ENCODE assay signal across 8 mouse cellular contexts in the genomic region with DNA sequence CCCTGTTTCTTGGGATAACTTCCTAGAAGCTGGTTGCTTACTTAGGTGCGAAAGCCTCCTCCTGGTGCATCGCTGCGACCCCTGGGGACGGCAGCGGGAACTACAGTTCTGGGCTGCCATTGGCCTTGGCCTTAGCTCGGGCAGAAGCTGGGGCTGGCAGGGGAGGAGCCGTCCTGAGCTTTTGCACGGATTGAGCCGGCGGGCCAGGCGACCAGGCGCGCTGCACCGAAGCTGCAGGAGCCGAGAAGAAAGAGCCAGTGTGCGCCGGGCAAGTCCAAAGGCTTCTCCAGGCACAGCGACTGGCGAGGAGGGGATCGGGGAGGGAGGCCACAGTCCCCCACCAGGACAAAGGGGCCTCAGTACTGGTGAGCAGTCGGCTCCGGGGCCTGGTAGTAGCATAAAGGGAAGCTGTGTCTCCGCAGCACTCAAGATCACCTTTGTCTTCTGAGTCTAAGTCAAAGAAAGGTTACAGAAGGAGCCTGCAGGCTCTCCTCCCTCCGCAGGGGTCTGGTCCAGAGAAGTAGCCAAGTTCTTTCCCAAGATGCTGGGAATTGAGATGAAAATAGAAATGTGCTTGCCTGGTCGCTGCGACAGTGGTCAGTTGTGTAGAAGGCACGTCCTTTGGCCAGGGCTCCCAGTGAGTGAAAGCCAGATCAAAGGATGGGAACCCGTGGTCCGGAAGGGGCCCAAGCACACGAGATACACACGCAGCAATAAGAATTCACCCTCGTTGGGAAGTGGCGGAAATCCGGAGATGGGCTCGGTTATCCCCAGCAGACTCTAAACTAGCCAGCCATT. TPM values are rescaled to one million over a fixed set of nuclear protein-coding genes. Genes with fewer than 3 reads are reported as not detected.
A peak's percentile ranks its signal among the peaks of the same experiment; 100 is the strongest.
DNase-seq lines count a peak whose midpoint lies in the region; ATAC-seq and TF ChIP-seq lines count a peak whose summit lies in the region.

No protein-coding gene starts in this region.

- H3K4me2 ChIP-seq in embryonic facial prominence, embryonic 12.5 days (replicated peaks), result peak overlapping the region; percentile 61
- H3K4me2 ChIP-seq in midbrain, embryonic 13.5 days (replicated peaks), result peak overlapping the region; percentile 68

- TF ChIP-seq POLR2A in small intestine, adult 2 months (IDR thresholded peaks at IDR 0.05; ENCODE audit: low read depth, low read length), result no peak

- H3K27ac ChIP-seq in embryonic facial prominence, embryonic 12.5 days, result peak overlapping the region; percentile 83
- H3K27ac ChIP-seq in limb, embryonic 10.5 days, result peak overlapping the region; percentile 92
- peak overlapping the region; percentile 95 for H3K27ac ChIP-seq in midbrain, embryonic 13.5 days
- no peak overlapping the region for H3K27ac ChIP-seq in small intestine, adult 2 months (ENCODE audit: insufficient read depth, low read depth, low read length)

- H3K9ac ChIP-seq in embryonic facial prominence, embryonic 12.5 days, result peak overlapping the region; percentile 57
- H3K9ac ChIP-seq in midbrain, embryonic 13.5 days (replicated peaks), result peak overlapping the region; percentile 80

- ATAC-seq in embryonic facial prominence, embryonic 12.5 days (ENCODE audit: insufficient number of reproducible peaks, insufficient read depth, low FRiP score, low TSS enrichment), result peak; percentile 90
- ATAC-seq in midbrain, embryonic 13.5 days, result peak; percentile 98

- TF ChIP-seq CTCF in small intestine, adult 2 months (IDR thresholded peaks at IDR 0.05; ENCODE audit: extremely low read depth, insufficient read length, insufficient replicate concordance, low read depth, low read length), result peak; percentile 89

- peak overlapping the region; percentile 42 for H3K4me3 ChIP-seq in embryonic facial prominence, embryonic 12.5 days
- peak overlapping the region; percentile 55 for H3K4me3 ChIP-seq in limb, embryonic 10.5 days
- peak overlapping the region; percentile 47 for H3K4me3 ChIP-seq in midbrain, embryonic 13.5 days (replicated peaks)
- peak overlapping the region; percentile 43 for H3K4me3 ChIP-seq in small intestine, adult 2 months (ENCODE audit: low read depth, low read length)

- H3K36me3 ChIP-seq in embryonic facial prominence, embryonic 12.5 days, result no peaks in the 10 kb centered on the region
- no peaks in the 10 kb centered on the region for H3K36me3 ChIP-seq in limb, embryonic 10.5 days
- H3K36me3 ChIP-seq in midbrain, embryonic 13.5 days, result no peaks in the 10 kb centered on the region
- H3K36me3 ChIP-seq in small intestine, adult 2 months (ENCODE audit: control insufficient read depth, insufficient read depth, low read length), result no peaks in the 10 kb centered on the region

- WGBS in embryonic facial prominence, embryonic 12.5 days, result 5% methylated on average over 35 of the region's 35 CpGs
- WGBS in limb, embryonic 10.5 days, result 5% methylated on average over 35 of the region's 35 CpGs
- WGBS in midbrain, embryonic 13.5 days, result 8% methylated on average over 35 of the region's 35 CpGs
- 20% methylated on average over 35 of the region's 35 CpGs for WGBS in small intestine, adult 2 months

- peak; percentile 92 for DNase-seq in 3T3-L1 (ENCODE audit: low read depth, low spot score)
- DNase-seq in adrenal gland, postnatal 36 days, result peak; percentile 96 to 98
- DNase-seq in heart, adult 18-20 months, result peak; percentile 92 to 97
- DNase-seq in kidney, adult 18-20 months, result peak; percentile 96
- DNase-seq in limb, embryonic 10.5 days (ENCODE audit: low spot score), result peak; percentile 96

- peaks cover 22% of the 10 kb centered on the region for H3K4me1 ChIP-seq in embryonic facial prominence, embryonic 12.5 days
- H3K4me1 ChIP-seq in limb, embryonic 10.5 days, result peaks cover 27% of the 10 kb centered on the region
- peaks cover 12% of the 10 kb centered on the region for H3K4me1 ChIP-seq in midbrain, embryonic 13.5 days (replicated peaks)
- no peaks in the 10 kb centered on the region for H3K4me1 ChIP-seq in small intestine, adult 2 months (ENCODE audit: control insufficient read depth, insufficient read depth, insufficient read length, low read length)

- no peaks in the 10 kb centered on the region for H3K9me3 ChIP-seq in embryonic facial prominence, embryonic 12.5 days
- no peaks in the 10 kb centered on the region for H3K9me3 ChIP-seq in limb, embryonic 10.5 days (replicated peaks)
- H3K9me3 ChIP-seq in midbrain, embryonic 13.5 days, result no peaks in the 10 kb centered on the region

- no peaks in the 10 kb centered on the region for H3K27me3 ChIP-seq in embryonic facial prominence, embryonic 12.5 days
- peaks cover 14% of the 10 kb centered on the region for H3K27me3 ChIP-seq in limb, embryonic 10.5 days (ENCODE audit: low read depth, poor library complexity, severe bottlenecking)
- peaks cover 8% of the 10 kb centered on the region; the same call in 1 of the 2 replicates for H3K27me3 ChIP-seq in midbrain, embryonic 13.5 days
- H3K27me3 ChIP-seq in small intestine, adult 2 months (ENCODE audit: control insufficient read depth, insufficient read depth, low read length), result no peaks in the 10 kb centered on the region

RNA-seq across cellular contexts. Expression of a gene that starts 8.0 kb away (rescaled TPM):
- total RNA-seq in adrenal gland, postnatal 36 days (2021), result 1 to 10 TPM; 3.2 to 3.4 TPM
- 2.5 and 2.7 TPM in 2 replicates for polyA plus RNA-seq in embryonic facial prominence, embryonic 12.5 days (2016; fragmentation: Nextera tagmentation; extraction: Ambion mirVana)
- total RNA-seq in heart, adult 18-20 months (2021), result under 1 TPM; 0.51 to 0.67 TPM
- 1.4 TPM in 2 replicates for polyA plus RNA-seq in limb, embryonic 10.5 days (2016; fragmentation: Nextera tagmentation; extraction: Ambion mirVana)
- polyA plus RNA-seq in midbrain, embryonic 13.5 days (2015; fragmentation: Nextera tagmentation; extraction: Ambion mirVana), result 1.7 and 1.9 TPM in 2 replicates
- polyA plus RNA-seq in small intestine, adult 2 months (2012; rRNA removed), result 0.09 and 0.13 TPM in 2 replicates

RNA-seq across cellular contexts. Expression of a gene that starts 50.7 kb away (rescaled TPM):
- total RNA-seq in adrenal gland, postnatal 36 days (2021), result 10 to 100 TPM; 54.2 to 66.5 TPM
- polyA plus RNA-seq in embryonic facial prominence, embryonic 12.5 days (2016; fragmentation: Nextera tagmentation; extraction: Ambion mirVana), result 21.8 and 22.8 TPM in 2 replicates
- 10 to 100 TPM; 24.1 to 26.6 TPM for total RNA-seq in heart, adult 18-20 months (2021)
- polyA plus RNA-seq in limb, embryonic 10.5 days (2016; fragmentation: Nextera tagmentation; extraction: Ambion mirVana), result 12.3 and 16.2 TPM in 2 replicates
- polyA plus RNA-seq in midbrain, embryonic 13.5 days (2015; fragmentation: Nextera tagmentation; extraction: Ambion mirVana), result 30.4 and 31.2 TPM in 2 replicates
- polyA plus RNA-seq in small intestine, adult 2 months (2012; rRNA removed), result 7.2 and 12.3 TPM in 2 replicates

RNA-seq across cellular contexts. Expression of a gene that starts 59.1 kb away (rescaled TPM):
- 100 to 1,000 TPM; 118 to 132 TPM for total RNA-seq in adrenal gland, postnatal 36 days (2021)
- polyA plus RNA-seq in embryonic facial prominence, embryonic 12.5 days (2016; fragmentation: Nextera tagmentation; extraction: Ambion mirVana), result 345 and 361 TPM in 2 replicates
- total RNA-seq in heart, adult 18-20 months (2021), result 10 to 100 TPM; 48.8 to 51.8 TPM
- 106 and 135 TPM in 2 replicates for polyA plus RNA-seq in limb, embryonic 10.5 days (2016; fragmentation: Nextera tagmentation; extraction: Ambion mirVana)
- polyA plus RNA-seq in midbrain, embryonic 13.5 days (2015; fragmentation: Nextera tagmentation; extraction: Ambion mirVana), result 359 and 367 TPM in 2 replicates
- polyA plus RNA-seq in small intestine, adult 2 months (2012; rRNA removed), result 3.8 and 5.3 TPM in 2 replicates

Comparison
In these comparisons a context has a peak if more than half of its experiments do, and no peak if none do; other contexts are left out.
1. RNA of a gene that starts 59.1 kb away (polyA plus RNA-seq): 345 to 361 TPM in embryonic facial prominence, embryonic 12.5 days, 359 to 367 TPM in midbrain, embryonic 13.5 days and 106 to 135 TPM in limb, embryonic 10.5 days; 3.8 to 5.3 TPM in small intestine, adult 2 months; every median in the first group is over 10 times any median in the second.
2. Peak in every context shown above with its lines, with median percentiles within 50 percentile points of each other: DNase-seq and H3K4me3 ChIP-seq.